Mouse (Mus musculus) heart, postnatal 0 days (tissue): Measurements from ENCODE around the gene Bckdha.

Experiments
- CTCF ChIP-seq: IDR thresholded peaks from 2 replicates; pipeline ENCODE4 v1.5.1; 2016; ENCODE audit warnings: antibody characterized with exemption, control low read depth, low read depth
- EP300 ChIP-seq: IDR thresholded peaks from 2 replicates; pipeline ENCODE4 v1.6.1; 2016; ENCODE audit warnings: antibody characterized with exemption, low read depth

DNA sequence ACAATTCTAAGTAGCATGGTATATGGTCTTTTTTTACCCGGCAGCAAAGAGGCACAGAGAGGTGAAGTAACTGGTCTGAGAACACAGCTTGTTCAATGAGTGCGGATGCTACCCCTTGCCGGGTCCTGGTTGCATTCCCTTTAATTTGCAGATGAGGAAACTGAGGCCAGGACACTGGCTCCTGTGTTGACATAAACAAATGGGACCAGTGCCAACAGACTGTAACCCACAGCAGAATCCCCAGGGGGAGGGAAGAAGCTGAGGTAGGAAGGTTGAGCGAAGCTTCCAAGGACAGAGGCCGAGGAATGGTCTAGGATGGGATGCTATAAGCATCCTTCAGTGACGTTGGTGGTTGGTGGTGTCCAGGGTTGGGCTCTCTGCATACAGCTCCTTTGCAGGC, 16.6 kb upstream of the Bckdha start:
- TF ChIP-seq CTCF (no peak), EP300 (no peak)
